Mouse (Mus musculus) forebrain, embryonic 15.5 days (tissue): ENCODE measurements around the gene Coa3. TPM values are rescaled to one million over a fixed set of nuclear protein-coding genes. Genes with fewer than 3 reads are reported as not detected.

Experiments used
- ATAC-seq: fragments of 200-750 bp; cut with Nextera tagmentation; replicated peaks from 2 replicates; pipeline ENCODE4 v1.8.0; 2017; ENCODE audit warnings: mild to moderate bottlenecking, moderate TSS enrichment, moderate library complexity
- H3K27ac ChIP-seq: fragments of 300-500 bp; sonication (generic); replicated peaks from 2 replicates; pipeline ENCODE4 v1.5.1; 2015; ENCODE audit warnings: mild to moderate bottlenecking, inconsistent platforms
- H3K27me3 ChIP-seq: fragments of 300-500 bp; sonication (generic); 2 replicates; pipeline ENCODE4 v1.6.1; 2015; ENCODE audit warnings: inconsistent platforms
- H3K36me3 ChIP-seq: fragments of 300-500 bp; sonication (generic); 2 replicates; pipeline ENCODE4 v1.6.1; 2015; ENCODE audit warnings: mild to moderate bottlenecking, inconsistent platforms
- H3K4me1 ChIP-seq: fragments of 300-500 bp; sonication (generic); 2 replicates; pipeline ENCODE4 v1.6.1; 2015; ENCODE audit warnings: inconsistent platforms
- H3K4me2 ChIP-seq: fragments of 300-500 bp; sonication (generic); replicated peaks from 2 replicates; pipeline ENCODE4 v1.6.1; 2015; ENCODE audit warnings: mild to moderate bottlenecking, inconsistent platforms
- H3K4me3 ChIP-seq: fragments of 300-500 bp; sonication (generic); 2 replicates; pipeline ENCODE4 v1.5.1; 2015; ENCODE audit warnings: mild to moderate bottlenecking, inconsistent platforms
- H3K9ac ChIP-seq: fragments of 300-500 bp; sonication (generic); replicated peaks from 2 replicates; pipeline ENCODE4 v1.6.1; 2015; ENCODE audit warnings: mild to moderate bottlenecking, inconsistent platforms
- H3K9me3 ChIP-seq: fragments of 300-500 bp; sonication (generic); 2 replicates; pipeline ENCODE4 v1.6.1; 2016; ENCODE audit warnings: inconsistent platforms
- WGBS: fragments of 180-500 bp; shearing (Covaris S2); methylation state at CpG from one replicate; pipeline ENCODE4 v1.1.7; 2015; ENCODE audit warnings: mixed read lengths; 5-methylcytosine and 5-hydroxymethylcytosine counted together
- polyA plus RNA-seq: library from polyadenylated mRNA; unstranded; fragments of >200 nt; fragmentation: Nextera tagmentation; extraction: Ambion mirVana; gene quantifications from 2 replicates; pipeline ENCODE4 v1.2.1, GENCODE M21; 2015

Coa3 gene
- polyA plus RNA-seq, 1 experiment from 2014 or later = 208 TPM

DNA sequence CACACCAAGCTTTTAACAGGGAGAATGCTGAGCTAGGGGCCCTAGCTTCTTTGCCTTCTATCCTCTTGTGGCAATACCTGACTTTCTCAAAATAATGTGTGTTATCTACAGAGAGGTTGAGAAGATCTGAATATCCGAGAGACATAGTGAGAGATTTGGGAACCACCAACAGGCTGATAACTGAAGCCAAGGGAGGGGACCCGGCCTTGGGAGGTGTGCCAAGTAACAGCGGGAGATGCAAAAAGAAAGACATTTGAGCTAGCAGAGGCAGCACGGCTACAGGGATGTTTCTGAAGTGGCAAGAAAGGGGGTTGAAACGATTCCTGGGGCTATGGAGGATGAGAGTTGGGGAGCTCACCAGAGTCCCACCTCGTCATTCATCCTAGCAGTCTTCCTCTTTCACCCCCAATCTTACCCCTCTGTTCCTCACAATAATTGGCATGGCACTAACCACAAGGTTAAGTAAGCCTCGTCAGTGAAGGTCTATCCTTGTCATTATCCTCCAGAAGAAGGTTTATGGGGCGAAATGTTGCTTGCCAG, 49.5 kb downstream of the Coa3 start:
- Histone ChIP-seq H3K36me3 (no peaks in the 10 kb centered on the region), H3K9me3 (no peaks in the 10 kb centered on the region), H3K27me3 (no peaks in the 10 kb centered on the region), H3K9ac (no peak overlapping the region), H3K4me2 (no peak overlapping the region), H3K4me1 (peaks cover 32% of the 10 kb centered on the region), H3K4me3 (no peak overlapping the region), H3K27ac (no peak overlapping the region)
- no peak for ATAC-seq
- WGBS = 25% methylated on average over 8 of the region's 8 CpGs

Other genes with a start within 250 kb of the Coa3 start
- 7.9 and 8.1 TPM in 2 replicates for gene Naglu, start 209.1 kb downstream of the Coa3 start, polyA plus RNA-seq
- gene Hsd17b1, start 200.7 kb downstream of the Coa3 start, polyA plus RNA-seq = 0.17 and 0.27 TPM in 2 replicates
- 47.8 and 52.7 TPM in 2 replicates for gene Coasy, start 196.5 kb downstream of the Coa3 start, polyA plus RNA-seq
- gene Mlx, start 191.8 kb downstream of the Coa3 start, polyA plus RNA-seq = 92.9 and 96.5 TPM in 2 replicates
- gene Psmc3ip, start 183.7 kb downstream of the Coa3 start, polyA plus RNA-seq = 40.5 and 45.0 TPM in 2 replicates
- 25.1 and 27.7 TPM in 2 replicates for gene Retreg3, start 159.2 kb downstream of the Coa3 start, polyA plus RNA-seq
- 96.1 and 97.7 TPM in 2 replicates for gene Tubg1, start 159.2 kb downstream of the Coa3 start, polyA plus RNA-seq
- 31.2 and 32.8 TPM in 2 replicates for gene Tubg2, start 123.2 kb downstream of the Coa3 start, polyA plus RNA-seq
- 0.77 and 0.98 TPM in 2 replicates for gene Cntnap1, start 108.6 kb downstream of the Coa3 start, polyA plus RNA-seq
- gene Plekhh3, start 107.8 kb downstream of the Coa3 start, polyA plus RNA-seq = 5.8 and 6.5 TPM in 2 replicates
- 0.14 and 0.19 TPM in 2 replicates for gene Ccr10, start 103.7 kb downstream of the Coa3 start, polyA plus RNA-seq
- gene Ezh1, start 52.7 kb downstream of the Coa3 start, polyA plus RNA-seq = 19.6 and 21.4 TPM in 2 replicates
- 53.4 and 61.3 TPM in 2 replicates for gene Ramp2, start 33.1 kb downstream of the Coa3 start, polyA plus RNA-seq
- gene Vps25, start 25.4 kb downstream of the Coa3 start, polyA plus RNA-seq = 87.7 and 92.9 TPM in 2 replicates
- 4.8 and 5.5 TPM in 2 replicates for gene Wnk4, start 18.5 kb downstream of the Coa3 start, polyA plus RNA-seq
- 1.4 and 1.5 TPM in 2 replicates for gene Cntd1, start 102 bp downstream of the Coa3 start, polyA plus RNA-seq
- 186 and 200 TPM in 2 replicates for gene Becn1, start 23.2 kb upstream of the Coa3 start, polyA plus RNA-seq
- 129 and 140 TPM in 2 replicates for gene Psme3, start 37.1 kb upstream of the Coa3 start, polyA plus RNA-seq
- 2.1 and 2.2 TPM in 2 replicates for gene Aoc2, start 45.9 kb upstream of the Coa3 start, polyA plus RNA-seq
- gene Aoc3, start 51.5 kb upstream of the Coa3 start, polyA plus RNA-seq = 0.05 TPM in 1 of 2 replicates, not detected in the other
- not detected in 2 replicates for gene G6pc, start 88.4 kb upstream of the Coa3 start, polyA plus RNA-seq
- gene Aarsd1, start 138.5 kb upstream of the Coa3 start, polyA plus RNA-seq = 90.2 and 98.7 TPM in 2 replicates
- gene Gm27029, start 145.7 kb upstream of the Coa3 start, polyA plus RNA-seq = 6.3 and 7.3 TPM in 2 replicates
- 31.7 and 32.2 TPM in 2 replicates for gene Rundc1, start 146.0 kb upstream of the Coa3 start, polyA plus RNA-seq
- gene Ptges3l, start 146.2 kb upstream of the Coa3 start, polyA plus RNA-seq = 1.0 and 1.7 TPM in 2 replicates
- gene Rpl27, start 163.2 kb upstream of the Coa3 start, polyA plus RNA-seq = 267 and 285 TPM in 2 replicates
- gene Ifi35, start 169.3 kb upstream of the Coa3 start, polyA plus RNA-seq = 2.4 and 3.2 TPM in 2 replicates
- 121 and 142 TPM in 2 replicates for gene Rnd2, start 185.9 kb upstream of the Coa3 start, polyA plus RNA-seq
- gene Vat1, start 187.1 kb upstream of the Coa3 start, polyA plus RNA-seq = 77.1 and 79.8 TPM in 2 replicates